Mouse (Mus musculus) MEL (cell line): ENCODE data around the gene Lap3. TPM values are rescaled to one million over a fixed set of nuclear protein-coding genes. Genes with fewer than 3 reads are reported as not detected.

ENCODE experiments used
- DNase-seq: peaks from one replicate; pipeline ENCODE4 v3.0.0; 2011; ENCODE audit warnings: low read depth, low spot score
- H3K27ac ChIP-seq: 2 replicates; pipeline ENCODE4 v1.5.1; 2012; ENCODE audit warnings: low read depth, mild to moderate bottlenecking, control low read depth, low read length, moderate library complexity; ENCODE audit not compliant: control insufficient read depth
- H3K27me3 ChIP-seq, 2 experiments: fragments of 150-350 bp in 1 of 2; sonication (generic) in 1 of 2; 2 replicates each; pipeline ENCODE4 v1.6.1; 2012; ENCODE audit warnings: low read length in 2 of 2, mild to moderate bottlenecking in 2 of 2, improper control_type of control experiment in 1 of 2, moderate library complexity in 1 of 2; ENCODE audit not compliant: insufficient read depth in 2 of 2, control insufficient read depth in 1 of 2
- H3K36me3 ChIP-seq, 2 experiments: 2 replicates each; pipeline ENCODE4 v1.6.1; 2012 to 2014; ENCODE audit warnings: low read length in 2 of 2, improper control_type of control experiment in 1 of 2, inconsistent platforms in 1 of 2, mild to moderate bottlenecking in 1 of 2; ENCODE audit not compliant: insufficient read depth in 2 of 2, control insufficient read depth in 1 of 2
- H3K4me1 ChIP-seq, 2 experiments: fragments of 150-350 bp in 1 of 2; sonication (generic) in 1 of 2; 2 replicates each; pipeline ENCODE4 v1.6.1; 2012; ENCODE audit warnings: low read length in 2 of 2, improper control_type of control experiment in 1 of 2, mild to moderate bottlenecking in 1 of 2; ENCODE audit not compliant: insufficient read depth in 2 of 2, control insufficient read depth in 1 of 2
- H3K4me3 ChIP-seq, 2 experiments: fragments of 150-350 bp in 1 of 2; sonication (generic) in 1 of 2; 2 replicates each; pipeline ENCODE4 v1.5.1; 2012; ENCODE audit warnings: low read depth in 2 of 2, low read length in 2 of 2, mild to moderate bottlenecking in 2 of 2, moderate library complexity in 2 of 2, control low read depth in 1 of 2, improper control_type of control experiment in 1 of 2; ENCODE audit not compliant: control insufficient read depth in 1 of 2, insufficient read depth in 1 of 2
- H3K79me2 ChIP-seq: 2 replicates; pipeline ENCODE4 v1.6.1; 2012; ENCODE audit warnings: mild to moderate bottlenecking, low read length, moderate library complexity; ENCODE audit not compliant: control insufficient read depth, poor library complexity, insufficient read depth
- H3K9ac ChIP-seq: 2 replicates; pipeline ENCODE4 v1.6.1; 2012; ENCODE audit warnings: low read depth, mild to moderate bottlenecking, control low read depth, low read length, moderate library complexity; ENCODE audit not compliant: control insufficient read depth, poor library complexity, severe bottlenecking
- H3K9me3 ChIP-seq: fragments of 150-350 bp; sonication (generic); replicated peaks from 2 replicates; pipeline ENCODE4 v1.6.1; 2012; ENCODE audit warnings: mild to moderate bottlenecking, low read length, improper control_type of control experiment, moderate library complexity; ENCODE audit not compliant: insufficient read depth
- BHLHE40 ChIP-seq: IDR thresholded peaks from 2 replicates; pipeline ENCODE4 v1.6.1; 2012; ENCODE audit warnings: low read depth, mild to moderate bottlenecking, inconsistent platforms, low read length, improper control_type of control experiment, borderline replicate concordance
- CHD1 ChIP-seq: IDR thresholded peaks from 2 replicates; pipeline ENCODE4 v1.6.1; 2012; ENCODE audit warnings: low read depth, mild to moderate bottlenecking, inconsistent platforms, low read length, improper control_type of control experiment
- CTCF ChIP-seq, 3 experiments: IDR thresholded peaks in 2 of 3; conservative IDR thresholded peaks in 1 of 3; 2 replicates each; pipeline ENCODE4 v1.5.1; 2011 to 2012; ENCODE audit warnings: low read length in 3 of 3, low read depth in 2 of 3, mild to moderate bottlenecking in 2 of 3, improper control_type of control experiment in 1 of 3, inconsistent platforms in 1 of 3, mixed read lengths in 1 of 3, moderate library complexity in 1 of 3; ENCODE audit not compliant: control insufficient read depth in 1 of 3, insufficient read depth in 1 of 3, poor library complexity in 1 of 3, severe bottlenecking in 1 of 3
- ELF1 ChIP-seq: IDR thresholded peaks from 2 replicates; pipeline ENCODE4 v1.6.1; 2014; ENCODE audit warnings: low read depth, mild to moderate bottlenecking, inconsistent platforms, low read length, improper control_type of control experiment, moderate library complexity
- GABPA ChIP-seq: IDR thresholded peaks from 2 replicates; pipeline ENCODE4 v1.6.1; 2012; ENCODE audit warnings: low read depth, mild to moderate bottlenecking, inconsistent platforms, low read length, improper control_type of control experiment, moderate library complexity
- JUND ChIP-seq: IDR thresholded peaks from 2 replicates; pipeline ENCODE4 v1.6.1; 2011; ENCODE audit warnings: low read depth, mild to moderate bottlenecking, improper control_type of control experiment, low read length
- KAT2A ChIP-seq: conservative IDR thresholded peaks from 2 replicates; pipeline ENCODE4 v1.6.1; 2012; ENCODE audit warnings: low read depth, low read length, improper control_type of control experiment, inconsistent platforms
- MAZ ChIP-seq: IDR thresholded peaks from 2 replicates; pipeline ENCODE4 v1.6.1; 2012; ENCODE audit warnings: low read depth, mild to moderate bottlenecking, inconsistent platforms, low read length, improper control_type of control experiment
- MXI1 ChIP-seq: IDR thresholded peaks from 2 replicates; pipeline ENCODE4 v1.6.1; 2011; ENCODE audit warnings: mild to moderate bottlenecking, low read depth, low read length, improper control_type of control experiment
- NELFE ChIP-seq: IDR thresholded peaks from 2 replicates; pipeline ENCODE4 v1.6.1; 2011; ENCODE audit warnings: low read depth, low read length, improper control_type of control experiment
- POLR2A ChIP-seq, 2 experiments: IDR thresholded peaks; 2 replicates each; pipeline ENCODE4 v1.6.1; 2011 to 2012; ENCODE audit warnings: low read length in 2 of 2, mild to moderate bottlenecking in 2 of 2, control low read depth in 1 of 2, improper control_type of control experiment in 1 of 2, low read depth in 1 of 2, moderate library complexity in 1 of 2; ENCODE audit not compliant: control insufficient read depth in 1 of 2, insufficient read depth in 1 of 2, poor library complexity in 1 of 2
- POLR2AphosphoS2 ChIP-seq: IDR thresholded peaks from 2 replicates; pipeline ENCODE4 v1.6.1; 2011; ENCODE audit warnings: low read length, improper control_type of control experiment
- RCOR1 ChIP-seq: IDR thresholded peaks from 2 replicates; pipeline ENCODE4 v1.6.1; 2012; ENCODE audit warnings: low read depth, mild to moderate bottlenecking, inconsistent platforms, low read length, improper control_type of control experiment
- SIN3A ChIP-seq: IDR thresholded peaks from 2 replicates; pipeline ENCODE4 v1.6.1; 2012; ENCODE audit warnings: low read length, improper control_type of control experiment, inconsistent platforms
- TBP ChIP-seq: IDR thresholded peaks from 2 replicates; pipeline ENCODE4 v1.8.0; 2011; ENCODE audit warnings: low read depth, low read length, improper control_type of control experiment
- USF2 ChIP-seq, 2 experiments: IDR thresholded peaks; 2 replicates each; pipeline ENCODE4 v1.6.1; 2011 to 2012; ENCODE audit warnings: improper control_type of control experiment in 2 of 2, low read length in 2 of 2, borderline replicate concordance in 1 of 2, inconsistent platforms in 1 of 2, low read depth in 1 of 2, mild to moderate bottlenecking in 1 of 2; ENCODE audit not compliant: insufficient read depth in 1 of 2
- ZKSCAN1 ChIP-seq: IDR thresholded peaks from 2 replicates; pipeline ENCODE4 v1.6.1; 2012; ENCODE audit warnings: low read depth, mild to moderate bottlenecking, inconsistent platforms, low read length, improper control_type of control experiment, moderate library complexity
- ZNF384 ChIP-seq: IDR thresholded peaks from 2 replicates; pipeline ENCODE4 v1.6.1; 2012; ENCODE audit warnings: low read depth, mild to moderate bottlenecking, inconsistent platforms, low read length, improper control_type of control experiment
- polyA plus RNA-seq, 2 experiments: library from polyadenylated mRNA; stranded (reverse) in 1 of 2; unstranded in 1 of 2; fragments of >175 nt in 1 of 2; fragments of >200 nt in 1 of 2; gene quantifications; 2 replicates each; pipeline versions ENCODE4 v1.2.1 to v1.2.4; 2012; ENCODE audit warnings: low replicate concordance in 2 of 2, low read depth in 1 of 2; ENCODE audit not compliant: insufficient read length in 2 of 2, insufficient read depth in 1 of 2, missing spikeins in 1 of 2
- total RNA-seq: library from RNA; depleted of rRNA; stranded (reverse); fragments of 300-350 nt; gene quantifications from 2 replicates; pipeline ENCODE4 v1.2.3, GENCODE M21; 2012

Lap3 gene
- total and polyA plus RNA-seq, 3 experiments = 172 to 213 (median 205) TPM

- Histone ChIP-seq H3K27me3 (peaks cover 0 to 2% of the 10 kb centered on the region in 2 experiments; a peak in 1 of 4 replicates), H3K27ac (no peak overlapping the region), H3K4me1 (peaks cover 7 to 20% of the 10 kb centered on the region in 2 experiments), H3K79me2 (peaks cover 26% of the 10 kb centered on the region), H3K4me3 (no peak overlapping the region), H3K36me3 (peaks cover 6 to 29% of the 10 kb centered on the region in 2 experiments), H3K9ac (no peak overlapping the region), H3K9me3 (no peaks in the 10 kb centered on the region)
- TF ChIP-seq CHD1 (no peak), JUND (no peak), CTCF (IDR thresholded peaks at IDR 0.05 in 2 of 3, conservative IDR thresholded peaks at IDR 0.05 in 1 of 3; ENCODE audit: control insufficient read depth in 1 of 3, insufficient read depth in 1 of 3, low read depth in 2 of 3, low read length in 3 of 3, poor library complexity in 1 of 3, severe bottlenecking in 1 of 3) (no peak), MXI1 (no peak), ELF1 (no peak), KAT2A (no peak)
- DNase-seq = no peak
Observed at GRCm38 (mm10) chr5:45496042-45496441, 2.9 kb downstream of the Lap3 start.

GRCm38 (mm10) chr5:45496479-45496878 is 3.3 kb downstream of the Lap3 start:
- Histone ChIP-seq H3K9me3 (no peaks in the 10 kb centered on the region), H3K36me3 (peaks cover 9 to 29% of the 10 kb centered on the region in 2 experiments), H3K4me1 (peaks cover 7 to 20% of the 10 kb centered on the region in 2 experiments), H3K27ac (no peak overlapping the region), H3K79me2 (peaks cover 26% of the 10 kb centered on the region), H3K27me3 (no peaks in the 10 kb centered on the region), H3K4me3 (no peak overlapping the region), H3K9ac (no peak overlapping the region)
- TF ChIP-seq ELF1 = no peak
- TF ChIP-seq ZNF384 = no peak
- no peak for TF ChIP-seq MXI1
- no peak for TF ChIP-seq GABPA
- DNase-seq = no peak

GRCm38 (mm10) chr5:45496930-45497550 is 3.9 kb downstream of the Lap3 start:
- Histone ChIP-seq H3K4me3 (no peak overlapping the region), H3K79me2 (peaks cover 26% of the 10 kb centered on the region), H3K9me3 (no peaks in the 10 kb centered on the region), H3K27ac (no peak overlapping the region), H3K27me3 (no peaks in the 10 kb centered on the region), H3K4me1 (peaks cover 7 to 17% of the 10 kb centered on the region in 2 experiments), H3K9ac (no peak overlapping the region), H3K36me3 (peaks cover 11 to 27% of the 10 kb centered on the region in 2 experiments)
- no peak for DNase-seq
- TF ChIP-seq POLR2A (IDR thresholded peaks at IDR 0.05; ENCODE audit: control insufficient read depth in 1 of 2, insufficient read depth in 1 of 2, low read depth in 1 of 2, low read length in 2 of 2, poor library complexity in 1 of 2) (no peak), ZKSCAN1 (no peak), KAT2A (no peak), POLR2AphosphoS2 (no peak), NELFE (no peak), BHLHE40 (no peak), ELF1 (no peak), USF2 (IDR thresholded peaks at IDR 0.05; ENCODE audit: borderline replicate concordance in 1 of 2, insufficient read depth in 1 of 2, low read depth in 1 of 2, low read length in 2 of 2) (no peak), MXI1 (no peak), CTCF (IDR thresholded peaks at IDR 0.05 in 2 of 3, conservative IDR thresholded peaks at IDR 0.05 in 1 of 3; ENCODE audit: control insufficient read depth in 1 of 3, insufficient read depth in 1 of 3, low read depth in 2 of 3, low read length in 3 of 3, poor library complexity in 1 of 3, severe bottlenecking in 1 of 3) (no peak), RCOR1 (no peak), MAZ (no peak), TBP (no peak), SIN3A (no peak)
